Mouse (Mus musculus) spleen, postnatal 10 days (tissue): Measurements from ENCODE around the gene Rdm1.
"Not testable (repeated sequence)": the region's sequence is repeated elsewhere in the genome, so short reads cannot be mapped to it uniquely, and the experiment has no call there.

ENCODE experiments used
- DNase-seq, 2 experiments: peaks; one replicate each; pipeline ENCODE4 v3.0.0; 2021 to 2022; ENCODE audit warnings: low spot score in 2 of 2

The Rdm1 gene

GRCm38 (mm10) chr11:101626995-101627856, at the start of gene Rdm1:
Gene Rdm1, plus strand, starts transcription at chr11:101627195.
- peak; percentile 72 to 87 for DNase-seq

GRCm38 (mm10) chr11:101581081-101581764, 45.8 kb upstream of the Rdm1 start:
- no peak for DNase-seq

- peak; percentile 51 to 77 for DNase-seq
Observed at GRCm38 (mm10) chr11:101582054-101583035, 44.6 kb upstream of the Rdm1 start, which contains the start of gene Tmem106a. Gene Tmem106a, plus strand, starts transcription at chr11:101582242.

DNA sequence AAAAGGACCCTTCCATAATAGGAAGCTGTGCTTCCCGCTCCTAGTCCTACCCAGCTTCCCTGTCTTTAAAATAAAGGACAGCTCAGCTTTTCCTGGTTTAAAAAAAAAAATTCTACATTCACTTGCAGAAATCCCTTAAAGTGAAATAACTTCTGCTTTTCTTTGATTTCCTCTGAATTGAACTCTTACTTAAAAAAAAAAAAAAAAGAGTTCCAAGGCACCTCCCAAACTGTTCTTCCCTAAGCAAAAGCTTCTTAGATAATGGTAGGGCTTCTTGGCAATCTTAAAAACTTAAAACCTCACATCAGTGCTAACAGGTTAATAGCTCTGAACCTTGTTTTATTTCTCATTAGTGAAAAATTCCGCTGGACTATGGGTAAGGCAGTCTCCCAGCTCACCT, 43.8 kb upstream of the Rdm1 start:
- no peak for DNase-seq

- not testable (repeated sequence) for DNase-seq
Observed at GRCm38 (mm10) chr11:101585031-101585430, 42.0 kb upstream of the Rdm1 start.

DNA sequence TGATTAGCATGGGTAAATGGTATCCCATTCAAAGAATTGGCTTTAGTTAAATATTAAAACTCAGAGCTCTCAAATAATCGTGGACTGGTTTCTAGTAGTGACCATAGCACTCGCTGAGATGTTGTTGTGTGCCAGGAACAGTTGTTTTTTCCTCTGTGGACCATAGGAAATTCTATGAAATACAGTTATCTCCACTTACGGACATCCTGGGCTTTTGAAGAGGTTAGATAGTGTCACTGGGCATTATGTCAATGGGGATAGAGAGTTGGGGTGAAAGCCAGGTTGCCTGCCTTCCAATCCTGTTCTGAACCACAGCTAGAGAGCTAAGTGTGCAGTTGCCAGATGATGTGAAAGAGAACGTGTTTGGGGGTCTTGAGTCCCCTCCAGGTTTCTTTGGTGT, 41.2 kb upstream of the Rdm1 start:
- DNase-seq, result no peak

- DNase-seq, result no peak
Observed at GRCm38 (mm10) chr11:101587676-101588075, 39.3 kb upstream of the Rdm1 start.

GRCm38 (mm10) chr11:101588868-101589267, 38.1 kb upstream of the Rdm1 start:
- no peak for DNase-seq

- DNase-seq, result peak; percentile 38 to 80
Observed at GRCm38 (mm10) chr11:101589444-101589843, 37.6 kb upstream of the Rdm1 start.

- no peak for DNase-seq
Observed at GRCm38 (mm10) chr11:101589989-101590624, 36.9 kb upstream of the Rdm1 start.

DNA sequence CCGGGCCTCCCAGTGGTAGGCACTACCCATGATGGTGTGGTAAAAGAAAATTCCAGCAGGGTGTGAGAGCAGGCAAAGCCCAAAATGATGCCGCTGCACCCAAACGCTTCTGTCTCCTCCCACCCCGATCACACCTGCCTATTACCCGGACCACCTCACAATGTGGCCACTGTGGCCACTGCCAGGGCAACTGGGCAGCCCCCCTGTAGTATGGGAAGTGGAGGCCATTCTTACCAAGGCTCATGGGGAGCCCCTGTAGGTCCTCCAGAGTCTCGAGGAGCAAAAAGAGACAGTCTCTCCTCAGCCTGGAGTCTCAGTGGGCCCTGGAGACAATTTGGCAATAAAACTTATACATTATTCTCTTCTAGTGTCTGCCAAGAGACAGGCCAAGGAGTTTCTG, 27.8 kb upstream of the Rdm1 start, which contains the start of gene Gm11634:
Gene Gm11634, minus strand, starts transcription at position 101 of the 400 bp plus-strand sequence.
- no peak for DNase-seq

GRCm38 (mm10) chr11:101602491-101602890, 24.5 kb upstream of the Rdm1 start:
- DNase-seq, result peak; percentile 34 to 75

- DNase-seq, result no peak
Observed at GRCm38 (mm10) chr11:101604116-101604515, 22.9 kb upstream of the Rdm1 start.

DNA sequence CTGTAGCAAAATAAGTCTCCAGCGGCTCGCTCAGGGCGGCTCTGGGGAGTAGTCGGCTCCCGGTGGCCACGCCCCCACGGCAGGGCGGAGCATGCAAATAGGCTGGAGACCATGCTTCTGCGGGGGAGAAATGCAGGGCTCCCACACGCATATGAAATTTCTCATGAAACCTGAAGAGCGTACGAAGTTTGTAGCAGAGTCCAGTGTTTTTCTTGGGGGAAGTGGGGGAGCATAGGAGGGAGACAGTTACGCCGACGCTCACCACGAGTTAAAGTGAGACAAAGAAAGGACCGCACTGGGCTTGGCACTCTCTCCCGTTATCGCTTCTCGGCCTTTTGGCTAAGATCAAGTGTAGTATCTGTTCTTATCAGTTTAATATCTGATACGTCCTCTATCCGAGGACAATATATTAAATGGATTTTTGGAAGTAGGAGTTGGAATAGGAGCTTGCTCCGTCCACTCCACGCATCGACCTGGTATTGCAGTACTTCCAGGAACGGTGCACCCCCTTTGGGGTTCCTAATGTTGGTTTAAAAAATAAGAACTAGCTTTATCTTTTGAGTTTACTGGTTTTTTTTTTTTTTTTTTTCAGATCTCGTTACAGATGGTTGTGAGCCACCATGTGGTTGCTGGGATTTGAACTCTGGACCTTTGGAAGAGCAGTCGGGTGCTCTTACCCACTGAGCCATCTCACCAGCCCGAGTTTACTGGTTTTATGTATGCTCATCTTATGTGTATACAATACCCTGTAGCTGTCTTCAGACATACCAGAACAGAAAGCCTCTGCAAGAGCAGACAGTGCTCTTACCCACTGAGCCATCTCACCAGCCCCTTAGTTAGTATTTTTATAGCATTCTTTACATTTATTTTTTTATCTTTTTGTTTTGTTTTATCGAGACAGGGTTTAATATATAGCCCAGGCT, 22.2 kb upstream of the Rdm1 start:
- peak; percentile 76 to 92 for DNase-seq

DNA sequence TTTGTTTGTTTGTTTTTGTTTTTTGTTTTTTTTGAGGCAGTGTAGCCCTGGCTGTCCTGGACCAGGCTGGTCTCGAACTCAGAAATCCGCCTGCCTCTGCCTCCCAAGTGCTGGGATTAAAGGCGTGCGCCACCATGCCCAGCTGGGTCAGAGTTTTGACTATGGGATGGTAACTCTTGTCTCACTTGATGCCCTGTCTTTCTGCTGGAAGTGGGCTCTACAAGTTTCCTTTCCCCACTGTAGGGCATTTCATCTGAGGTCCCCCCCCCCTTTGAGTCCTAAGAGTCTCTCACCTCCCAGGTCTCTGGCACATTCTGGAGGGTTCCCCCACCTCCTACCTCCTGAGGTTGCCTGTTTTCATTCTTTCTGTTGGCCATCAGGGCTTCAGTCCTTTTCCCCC, 19.9 kb upstream of the Rdm1 start:
- DNase-seq, result not testable (repeated sequence)

DNA sequence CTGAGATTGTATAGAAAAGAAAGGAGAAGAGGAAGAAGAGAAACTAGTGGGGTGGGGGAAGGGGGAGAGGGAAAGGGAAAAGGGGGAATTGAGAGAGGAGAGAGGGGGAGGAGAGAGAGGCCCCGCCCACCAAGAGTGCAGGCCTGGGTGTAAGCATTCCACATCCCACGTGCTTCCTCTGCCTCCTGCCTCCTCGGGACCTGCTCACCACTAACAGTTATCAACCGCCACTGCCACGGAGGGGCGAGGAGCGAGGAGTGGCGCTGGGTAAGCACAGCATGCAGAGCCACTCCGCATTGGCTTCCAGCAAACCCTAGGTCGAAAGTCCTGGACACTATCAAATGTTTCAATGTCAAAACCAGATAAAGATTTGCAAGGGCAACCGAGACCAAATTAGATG, 16.6 kb upstream of the Rdm1 start:
- no peak for DNase-seq

DNA sequence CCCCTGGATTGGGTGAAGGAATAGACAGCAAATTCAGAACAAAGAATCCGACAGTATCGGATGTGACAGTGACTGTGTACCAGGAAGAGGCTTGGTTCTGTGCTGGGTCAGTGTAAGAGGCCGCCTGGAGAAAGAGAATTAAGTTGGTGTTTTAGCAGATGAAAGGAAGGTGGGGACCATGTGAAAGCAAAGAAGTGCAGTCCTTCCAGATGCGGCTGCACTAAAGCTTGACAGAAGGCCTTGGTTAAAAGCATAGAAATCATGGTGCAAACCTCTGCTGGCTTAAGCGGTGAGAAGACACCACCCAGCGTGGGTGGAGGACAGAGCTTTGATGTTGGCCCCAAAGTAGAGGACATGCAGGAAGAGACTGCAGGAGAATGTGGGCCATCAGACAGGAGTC, 13.4 kb upstream of the Rdm1 start:
- no peak for DNase-seq

- DNase-seq, result no peak
Observed at GRCm38 (mm10) chr11:101614116-101614515, 12.9 kb upstream of the Rdm1 start.

GRCm38 (mm10) chr11:101615380-101615779, 11.6 kb upstream of the Rdm1 start:
- DNase-seq, result no peak

GRCm38 (mm10) chr11:101616104-101616503, 10.9 kb upstream of the Rdm1 start:
- no peak for DNase-seq
